Mouse (Mus musculus) CD4-positive helper T cell, adult 2 months (primary cell): ENCODE data around the gene Taf10.

Source experiments
- DNase-seq: peaks from one replicate; pipeline ENCODE4 v3.0.0-alpha.2; 2012; ENCODE audit warnings: low read depth, missing footprints, low spot score

Taf10 gene

GRCm38 (mm10) chr7:105726144-105726979 is 17.8 kb downstream of the Taf10 start:
- peak; percentile 67 for DNase-seq

- DNase-seq, result no peak
Measured at GRCm38 (mm10) chr7:105721916-105722315, 22.2 kb downstream of the Taf10 start.

GRCm38 (mm10) chr7:105715366-105715765 is 28.8 kb downstream of the Taf10 start:
- peak; percentile 16 for DNase-seq

GRCm38 (mm10) chr7:105708733-105709132 is 35.4 kb downstream of the Taf10 start:
- no peak for DNase-seq

GRCm38 (mm10) chr7:105703816-105704215 is 40.3 kb downstream of the Taf10 start:
- DNase-seq, result no peak

- no peak for DNase-seq
Measured at GRCm38 (mm10) chr7:105703184-105703583, 41.0 kb downstream of the Taf10 start.

- no peak for DNase-seq
Measured at GRCm38 (mm10) chr7:105690875-105691274, 53.3 kb downstream of the Taf10 start.
